Mouse (Mus musculus): ENCODE measurements around the gene Tbxas1. TPM values are rescaled to one million over a fixed set of nuclear protein-coding genes. Genes with fewer than 3 reads are reported as not detected.
A peak's percentile ranks its signal among the peaks of the same experiment; 100 is the strongest.

Gene Tbxas1
- polyA plus RNA-seq, 2 experiments: 4.5 to 6.3 TPM

GRCm38 (mm10) chr6:38967288-38967687 is 92.1 kb downstream of the Tbxas1 start:
- TF ChIP-seq CTCF (IDR thresholded peaks at IDR 0.05; ENCODE audit: low read depth) (no peak), EP300 (IDR thresholded peaks at IDR 0.05; ENCODE audit: low read depth) (no peak)
- no peak for ATAC-seq (ENCODE audit: insufficient read depth)
- Histone ChIP-seq H3K36me3 (replicated peaks; ENCODE audit: control insufficient read depth, insufficient read depth, low read depth) (no peaks in the 10 kb centered on the region), H3K9me3 (ENCODE audit: control insufficient read depth, low read length) (no peaks in the 10 kb centered on the region), H3K27ac (peak overlapping the region; percentile 53), H3K4me1 (replicated peaks; ENCODE audit: control insufficient read depth in 2 of 2, insufficient read depth in 2 of 2, low read length in 1 of 2) (peaks cover 28 to 44% of the 10 kb centered on the region in 2 experiments), H3K27me3 (ENCODE audit: control insufficient read depth, insufficient read depth, low read length) (no peaks in the 10 kb centered on the region; the same call in 1 of the 2 replicates), H3K4me2 (ENCODE audit: low read depth) (peak overlapping the region; percentile 23), H3K9ac (replicated peaks) (no peak overlapping the region; the same call in 1 of the 2 replicates), H3K4me3 (ENCODE audit: insufficient read depth in 1 of 2, low read depth in 2 of 2, low read length in 2 of 2) (no peak overlapping the region)
- DNase-seq (ENCODE audit: low read depth in 3 of 3, low spot score in 3 of 3): no peak
- WGBS (ENCODE audit: insufficient replicate concordance): 56% methylated on average over 6 of the region's 6 CpGs

- no peak for ATAC-seq (ENCODE audit: insufficient read depth)
- no peak overlapping the region for H3K27ac ChIP-seq
- H3K4me2 ChIP-seq (ENCODE audit: low read depth): no peak overlapping the region
- H3K9me3 ChIP-seq (ENCODE audit: control insufficient read depth, low read length): no peaks in the 10 kb centered on the region
- no peaks in the 10 kb centered on the region for H3K36me3 ChIP-seq (replicated peaks; ENCODE audit: control insufficient read depth, insufficient read depth, low read depth)
- WGBS (ENCODE audit: insufficient replicate concordance): 78% methylated on average over 5 of the region's 5 CpGs
- no peak for DNase-seq (ENCODE audit: low read depth in 3 of 3, low spot score in 3 of 3)
- no peak overlapping the region for H3K9ac ChIP-seq (replicated peaks)
- H3K4me1 ChIP-seq (replicated peaks; ENCODE audit: control insufficient read depth in 2 of 2, insufficient read depth in 2 of 2, low read length in 1 of 2): peaks cover 28 to 44% of the 10 kb centered on the region in 2 experiments
- no peaks in the 10 kb centered on the region; the same call in 1 of the 2 replicates for H3K27me3 ChIP-seq (ENCODE audit: control insufficient read depth, insufficient read depth, low read length)
- TF ChIP-seq EP300 (IDR thresholded peaks at IDR 0.05; ENCODE audit: low read depth) (no peak), CTCF (IDR thresholded peaks at IDR 0.05; ENCODE audit: low read depth) (no peak)
- no peak overlapping the region for H3K4me3 ChIP-seq (ENCODE audit: insufficient read depth in 1 of 2, low read depth in 2 of 2, low read length in 2 of 2)
These were observed 92.8 kb downstream of the Tbxas1 start for GRCm38 (mm10) chr6:38967988-38968387.

- no peak overlapping the region for H3K27ac ChIP-seq
- no peak overlapping the region for H3K4me3 ChIP-seq (ENCODE audit: insufficient read depth in 1 of 2, low read depth in 2 of 2, low read length in 2 of 2)
- no peak overlapping the region for H3K4me2 ChIP-seq (ENCODE audit: low read depth)
- DNase-seq (ENCODE audit: low read depth in 3 of 3, low spot score in 3 of 3) (no peak), ATAC-seq (ENCODE audit: insufficient read depth) (no peak)
- peaks cover 28 to 48% of the 10 kb centered on the region in 2 experiments for H3K4me1 ChIP-seq (replicated peaks; ENCODE audit: control insufficient read depth in 2 of 2, insufficient read depth in 2 of 2, low read length in 1 of 2)
- H3K36me3 ChIP-seq (replicated peaks; ENCODE audit: control insufficient read depth, insufficient read depth, low read depth): no peaks in the 10 kb centered on the region
- H3K27me3 ChIP-seq (ENCODE audit: control insufficient read depth, insufficient read depth, low read length): no peaks in the 10 kb centered on the region; the same call in 1 of the 2 replicates
- 70% methylated on average over 6 of the region's 6 CpGs for WGBS (ENCODE audit: insufficient replicate concordance)
- H3K9ac ChIP-seq (replicated peaks): no peak overlapping the region
- no peaks in the 10 kb centered on the region for H3K9me3 ChIP-seq (ENCODE audit: control insufficient read depth, low read length)
- TF ChIP-seq EP300 (IDR thresholded peaks at IDR 0.05; ENCODE audit: low read depth): no peak
- no peak for TF ChIP-seq CTCF (IDR thresholded peaks at IDR 0.05; ENCODE audit: low read depth)
These were observed 94.9 kb downstream of the Tbxas1 start for GRCm38 (mm10) chr6:38969944-38970740.

- WGBS (ENCODE audit: insufficient replicate concordance): 39% methylated on average over 6 of the region's 6 CpGs
- Histone ChIP-seq H3K4me1 (replicated peaks; ENCODE audit: control insufficient read depth in 2 of 2, insufficient read depth in 2 of 2, low read length in 1 of 2) (peaks cover 28 to 43% of the 10 kb centered on the region in 2 experiments), H3K27me3 (ENCODE audit: control insufficient read depth, insufficient read depth, low read length) (no peaks in the 10 kb centered on the region; the same call in 1 of the 2 replicates), H3K27ac (no peak overlapping the region), H3K4me2 (ENCODE audit: low read depth) (peak overlapping the region; percentile 31), H3K4me3 (ENCODE audit: insufficient read depth in 1 of 2, low read depth in 2 of 2, low read length in 2 of 2) (no peak overlapping the region), H3K9ac (replicated peaks) (no peak overlapping the region), H3K36me3 (replicated peaks; ENCODE audit: control insufficient read depth, insufficient read depth, low read depth) (no peaks in the 10 kb centered on the region), H3K9me3 (ENCODE audit: control insufficient read depth, low read length) (no peaks in the 10 kb centered on the region)
- ATAC-seq (ENCODE audit: insufficient read depth) (no peak), DNase-seq (ENCODE audit: low read depth in 3 of 3, low spot score in 3 of 3) (no peak)
- no peak for TF ChIP-seq CTCF (IDR thresholded peaks at IDR 0.05; ENCODE audit: low read depth)
- no peak for TF ChIP-seq EP300 (IDR thresholded peaks at IDR 0.05; ENCODE audit: low read depth)
These were observed 95.6 kb downstream of the Tbxas1 start for GRCm38 (mm10) chr6:38970759-38971158.

- H3K36me3 ChIP-seq (replicated peaks; ENCODE audit: control insufficient read depth, insufficient read depth, low read depth): no peaks in the 10 kb centered on the region
- H3K4me3 ChIP-seq (ENCODE audit: insufficient read depth in 1 of 2, low read depth in 2 of 2, low read length in 2 of 2): no peak overlapping the region
- no peak overlapping the region for H3K27ac ChIP-seq
- peaks cover 11 to 24% of the 10 kb centered on the region in 2 experiments for H3K4me1 ChIP-seq (replicated peaks; ENCODE audit: control insufficient read depth in 2 of 2, insufficient read depth in 2 of 2, low read length in 1 of 2)
- no peaks in the 10 kb centered on the region for H3K27me3 ChIP-seq (ENCODE audit: control insufficient read depth, insufficient read depth, low read length)
- no peak overlapping the region for H3K9ac ChIP-seq (replicated peaks)
- TF ChIP-seq EP300 (IDR thresholded peaks at IDR 0.05; ENCODE audit: low read depth) (no peak), CTCF (IDR thresholded peaks at IDR 0.05; ENCODE audit: low read depth) (no peak)
- no peak for DNase-seq (ENCODE audit: low read depth in 3 of 3, low spot score in 3 of 3)
- no peaks in the 10 kb centered on the region for H3K9me3 ChIP-seq (ENCODE audit: control insufficient read depth, low read length)
- H3K4me2 ChIP-seq (ENCODE audit: low read depth): no peak overlapping the region
- no peak for ATAC-seq (ENCODE audit: insufficient read depth)
- 32% methylated on average over 1 of the region's 1 CpGs for WGBS (ENCODE audit: insufficient replicate concordance)
These were observed 97.6 kb downstream of the Tbxas1 start for GRCm38 (mm10) chr6:38972826-38973225.

Measured in liver, embryonic 14.5 days (tissue).